Mouse (Mus musculus) heart, embryonic 13.5 days (tissue): ENCODE results near the gene Adad2. TPM values are rescaled to one million over a fixed set of nuclear protein-coding genes. Genes with fewer than 3 reads are reported as not detected.
A peak's percentile ranks its signal among the peaks of the same experiment; 100 is the strongest.

Experiments used
- ATAC-seq: fragments of 200-750 bp; cut with Nextera tagmentation; 2 replicates; pipeline ENCODE4 v1.8.0; 2017; ENCODE audit warnings: moderate TSS enrichment; ENCODE audit not compliant: insufficient number of reproducible peaks, low FRiP score, low TSS enrichment; ENCODE audit errors: extremely low read depth
- H3K27ac ChIP-seq: fragments of 300-500 bp; sonication (generic); replicated peaks from 2 replicates; pipeline ENCODE4 v1.5.1; 2015; ENCODE audit warnings: moderate library complexity, mild to moderate bottlenecking, inconsistent platforms
- H3K27me3 ChIP-seq: fragments of 300-500 bp; sonication (generic); replicated peaks from 2 replicates; pipeline ENCODE4 v1.6.1; 2015; ENCODE audit warnings: mild to moderate bottlenecking, inconsistent platforms
- H3K36me3 ChIP-seq: fragments of 300-500 bp; sonication (generic); 2 replicates; pipeline ENCODE4 v1.6.1; 2015; ENCODE audit warnings: mild to moderate bottlenecking, inconsistent platforms
- H3K4me1 ChIP-seq: fragments of 300-500 bp; sonication (generic); 2 replicates; pipeline ENCODE4 v1.6.1; 2015; ENCODE audit warnings: inconsistent platforms
- H3K4me2 ChIP-seq: fragments of 300-500 bp; sonication (generic); 2 replicates; pipeline ENCODE4 v1.6.1; 2015; ENCODE audit warnings: inconsistent platforms, mild to moderate bottlenecking, moderate library complexity
- H3K4me3 ChIP-seq: fragments of 300-500 bp; sonication (generic); 2 replicates; pipeline ENCODE4 v1.5.1; 2015; ENCODE audit warnings: moderate library complexity, mild to moderate bottlenecking, inconsistent platforms
- H3K9ac ChIP-seq: fragments of 300-500 bp; sonication (generic); 2 replicates; pipeline ENCODE4 v1.6.1; 2015; ENCODE audit warnings: inconsistent platforms, mild to moderate bottlenecking, moderate library complexity
- H3K9me3 ChIP-seq: fragments of 300-500 bp; sonication (generic); 2 replicates; pipeline ENCODE4 v1.6.1; 2016; ENCODE audit warnings: inconsistent platforms
- WGBS: fragments of 180-500 bp; shearing (Covaris S2); methylation state at CpG from one replicate; pipeline ENCODE4 v1.1.7; 2015; ENCODE audit warnings: mixed read lengths; 5-methylcytosine and 5-hydroxymethylcytosine counted together
- polyA plus RNA-seq: library from polyadenylated mRNA; unstranded; fragments of >200 nt; fragmentation: Nextera tagmentation; extraction: Ambion mirVana; gene quantifications from 2 replicates; pipeline ENCODE4 v1.2.1, GENCODE M21; 2015

Gene Adad2
- polyA plus RNA-seq: not detected in 2 replicates

DNA sequence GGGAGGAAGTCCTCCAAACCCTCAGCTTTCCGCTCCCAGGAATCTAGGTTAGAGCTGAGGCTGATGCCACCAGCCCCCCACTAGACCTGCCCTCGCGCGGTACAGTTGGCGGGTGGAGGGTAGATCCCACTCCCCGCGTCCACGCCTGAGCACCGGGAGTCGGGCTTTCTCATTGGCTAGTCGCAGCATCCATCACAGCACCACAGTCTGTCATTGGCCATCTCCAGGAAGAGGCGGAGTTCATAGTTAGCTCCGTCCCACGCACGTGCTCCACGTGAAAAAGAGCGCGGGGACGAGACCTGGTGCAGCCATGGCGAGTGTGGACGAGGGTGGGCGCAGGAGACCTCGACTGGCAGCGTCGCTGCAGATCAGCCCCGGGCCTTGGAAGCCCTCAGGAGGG is at the start of gene Adad2:
Gene Adad2 (plus strand): TSS at position 277 of the 400 bp plus-strand sequence.
- H3K4me3 ChIP-seq: no peak within 1 kb of the TSS
- WGBS: 71% methylated on average over 26 of the region's 26 CpGs
- no peak within 1 kb of the TSS for H3K27ac ChIP-seq
- ATAC-seq: no peak
- no peaks in the 10 kb centered on the region for H3K4me1 ChIP-seq
- H3K27me3 ChIP-seq: peaks cover 29% of the 10 kb centered on the region
- H3K4me2 ChIP-seq: no peak within 1 kb of the TSS
- no peaks in the 10 kb centered on the region for H3K36me3 ChIP-seq
- peaks cover 13% of the 10 kb centered on the region; the same call in 1 of the 2 replicates for H3K9me3 ChIP-seq
- H3K9ac ChIP-seq: no peak within 1 kb of the TSS

DNA sequence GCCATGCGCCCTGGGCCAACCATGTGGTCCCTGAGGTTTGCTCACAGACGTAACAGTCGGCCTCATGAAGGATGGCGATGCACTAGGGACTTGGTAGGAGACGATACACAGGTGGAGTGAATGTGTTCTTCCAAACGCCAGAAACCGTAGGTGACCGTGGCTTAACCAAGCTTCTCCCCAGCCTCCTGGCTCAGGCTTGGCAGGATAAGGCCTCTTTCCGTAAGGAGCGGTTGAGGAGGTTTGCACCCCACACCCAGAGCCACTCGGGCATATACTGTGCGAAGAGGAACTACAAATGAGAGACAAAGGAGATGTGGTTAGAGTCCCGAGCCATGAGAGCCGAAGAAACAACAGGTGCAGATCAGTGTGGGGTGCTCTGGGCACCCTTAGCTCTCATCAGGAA is 48.7 kb upstream of the Adad2 start:
- Histone ChIP-seq H3K9ac (no peak overlapping the region), H3K9me3 (no peaks in the 10 kb centered on the region), H3K27ac (no peak overlapping the region), H3K4me3 (no peak overlapping the region), H3K36me3 (peaks cover 60% of the 10 kb centered on the region), H3K27me3 (no peaks in the 10 kb centered on the region), H3K4me1 (peaks cover 6% of the 10 kb centered on the region; the same call in 1 of the 2 replicates), H3K4me2 (no peak overlapping the region)
- 87% methylated on average over 14 of the region's 14 CpGs for WGBS
- no peak for ATAC-seq

DNA sequence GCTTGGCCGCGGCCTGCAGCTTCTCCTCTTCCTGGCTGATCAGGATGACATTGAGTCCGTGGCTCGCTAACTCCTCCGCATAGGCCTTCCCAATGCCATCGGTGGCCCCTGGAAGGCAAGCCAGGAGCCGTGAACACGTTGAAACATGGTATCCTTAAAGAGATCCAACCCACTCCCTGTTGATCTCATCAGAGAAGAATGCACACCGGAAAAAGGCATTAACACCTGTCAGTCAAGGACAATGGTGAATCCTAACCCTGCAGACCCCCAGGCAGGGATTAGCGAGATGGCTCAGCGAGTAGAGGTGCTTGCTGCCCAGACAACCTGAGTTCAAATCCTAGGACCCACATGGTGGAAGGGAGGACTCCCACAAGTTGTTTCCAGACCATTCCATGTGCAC is 46.2 kb upstream of the Adad2 start:
- Histone ChIP-seq H3K4me2 (no peak overlapping the region), H3K4me1 (peaks cover 5% of the 10 kb centered on the region; the same call in 1 of the 2 replicates), H3K27me3 (no peaks in the 10 kb centered on the region), H3K4me3 (no peak overlapping the region), H3K36me3 (peaks cover 60% of the 10 kb centered on the region), H3K9me3 (no peaks in the 10 kb centered on the region), H3K9ac (no peak overlapping the region), H3K27ac (no peak overlapping the region)
- ATAC-seq: no peak
- WGBS: 59% methylated on average over 11 of the region's 11 CpGs

DNA sequence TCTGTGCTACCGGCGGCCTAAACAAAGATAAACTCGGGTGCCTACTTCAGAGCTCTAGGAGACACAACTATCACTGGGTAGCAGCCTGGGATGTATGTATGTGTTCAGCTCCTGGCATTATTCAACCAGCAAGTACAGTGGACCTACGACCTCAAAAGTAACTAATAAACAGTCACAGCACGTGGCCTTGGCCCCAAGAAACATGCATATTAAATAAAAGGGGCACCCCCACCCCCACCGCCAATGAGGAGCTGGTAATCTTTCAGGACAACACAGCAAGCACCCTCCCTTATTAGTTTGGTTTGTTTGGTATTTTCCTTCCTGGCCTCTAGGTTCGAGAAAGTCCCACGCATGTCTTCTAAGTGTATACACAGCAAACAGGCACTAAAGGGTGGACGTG is 44.3 kb upstream of the Adad2 start:
- H3K4me3 ChIP-seq: no peak overlapping the region
- H3K27me3 ChIP-seq: peaks cover 1% of the 10 kb centered on the region; the same call in 1 of the 2 replicates
- no peak for ATAC-seq
- H3K9ac ChIP-seq: no peak overlapping the region
- H3K4me1 ChIP-seq: peaks cover 8% of the 10 kb centered on the region
- H3K36me3 ChIP-seq: peaks cover 42% of the 10 kb centered on the region
- WGBS: 79% methylated on average over 9 of the region's 9 CpGs
- no peak overlapping the region for H3K27ac ChIP-seq
- no peak overlapping the region for H3K4me2 ChIP-seq
- no peaks in the 10 kb centered on the region for H3K9me3 ChIP-seq

DNA sequence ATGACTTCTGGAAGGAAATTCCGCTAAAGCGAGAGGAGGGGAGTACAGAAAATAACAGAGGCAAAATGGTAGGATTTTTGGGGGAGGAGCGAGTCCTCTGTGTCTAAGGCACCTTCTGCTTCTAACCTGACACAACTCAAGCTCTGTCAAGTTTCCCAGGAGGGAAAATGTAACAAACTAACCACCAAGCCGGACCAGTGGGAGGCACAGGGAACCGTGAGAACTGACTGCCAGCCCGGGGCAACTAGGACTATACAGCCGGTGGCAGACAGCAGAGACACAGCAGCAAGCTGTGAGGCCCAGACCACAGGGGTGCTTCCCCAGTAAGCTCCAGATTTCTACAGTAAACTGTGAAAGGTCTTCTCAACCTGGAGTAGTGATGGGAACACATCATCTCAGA is 43.6 kb upstream of the Adad2 start:
- H3K4me2 ChIP-seq: no peak overlapping the region
- H3K36me3 ChIP-seq: peaks cover 35% of the 10 kb centered on the region
- ATAC-seq: no peak
- no peak overlapping the region for H3K9ac ChIP-seq
- peaks cover 15% of the 10 kb centered on the region for H3K4me1 ChIP-seq
- no peak overlapping the region for H3K4me3 ChIP-seq
- H3K27me3 ChIP-seq: peaks cover 7% of the 10 kb centered on the region; the same call in 1 of the 2 replicates
- H3K27ac ChIP-seq: no peak overlapping the region
- WGBS: 58% methylated on average over 7 of the region's 7 CpGs
- H3K9me3 ChIP-seq: no peaks in the 10 kb centered on the region

DNA sequence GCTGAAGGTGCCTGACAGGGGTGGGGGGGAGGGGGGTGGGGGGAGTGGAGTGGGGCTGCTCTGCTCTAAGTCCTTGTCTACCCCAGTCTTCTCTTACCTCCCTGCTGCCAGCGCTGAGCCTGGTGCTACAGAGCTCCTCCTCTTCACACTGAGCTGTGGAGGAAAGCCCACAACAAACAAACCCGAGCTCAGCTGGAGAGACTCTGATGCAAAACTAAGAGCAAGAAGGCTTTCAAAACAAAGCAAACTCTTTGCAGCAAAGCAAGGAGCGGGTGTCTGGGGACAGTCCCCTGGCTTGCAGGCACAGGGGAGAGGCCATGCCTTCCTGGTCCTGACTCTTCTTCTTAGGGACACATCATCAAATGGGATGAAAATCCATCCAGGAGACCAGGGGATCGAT is 42.7 kb upstream of the Adad2 start:
- Histone ChIP-seq H3K4me3 (no peak overlapping the region), H3K27ac (no peak overlapping the region), H3K9ac (no peak overlapping the region), H3K4me1 (peaks cover 20% of the 10 kb centered on the region), H3K4me2 (no peak overlapping the region), H3K27me3 (peaks cover 7% of the 10 kb centered on the region; the same call in 1 of the 2 replicates), H3K36me3 (peaks cover 26% of the 10 kb centered on the region), H3K9me3 (no peaks in the 10 kb centered on the region)
- 49% methylated on average over 4 of the region's 4 CpGs for WGBS
- ATAC-seq: no peak

DNA sequence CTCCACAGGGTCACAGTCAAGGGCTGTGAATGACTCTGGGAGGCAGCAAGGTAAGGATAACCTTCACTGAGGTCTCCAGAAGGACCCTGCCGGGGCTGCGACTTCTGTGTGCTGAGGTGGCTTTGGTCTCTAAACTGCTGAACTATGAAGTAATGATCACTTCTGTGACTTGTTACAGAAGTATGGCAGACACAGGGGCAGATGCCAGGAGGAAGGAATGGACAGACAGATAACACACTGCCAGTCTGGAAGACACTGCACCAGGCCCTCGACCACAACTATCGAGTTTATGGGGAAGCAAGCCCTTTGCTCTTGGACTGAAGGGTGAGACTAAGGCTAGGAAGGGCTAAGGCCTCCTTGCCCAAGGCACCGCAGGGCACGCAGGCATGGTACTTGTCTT is 41.4 kb upstream of the Adad2 start:
- Histone ChIP-seq H3K27me3 (peaks cover 16% of the 10 kb centered on the region), H3K4me3 (no peak overlapping the region), H3K36me3 (peaks cover 13% of the 10 kb centered on the region), H3K9me3 (no peaks in the 10 kb centered on the region), H3K27ac (no peak overlapping the region), H3K4me1 (peaks cover 20% of the 10 kb centered on the region), H3K4me2 (no peak overlapping the region), H3K9ac (no peak overlapping the region)
- 75% methylated on average over 6 of the region's 6 CpGs for WGBS
- ATAC-seq: no peak

DNA sequence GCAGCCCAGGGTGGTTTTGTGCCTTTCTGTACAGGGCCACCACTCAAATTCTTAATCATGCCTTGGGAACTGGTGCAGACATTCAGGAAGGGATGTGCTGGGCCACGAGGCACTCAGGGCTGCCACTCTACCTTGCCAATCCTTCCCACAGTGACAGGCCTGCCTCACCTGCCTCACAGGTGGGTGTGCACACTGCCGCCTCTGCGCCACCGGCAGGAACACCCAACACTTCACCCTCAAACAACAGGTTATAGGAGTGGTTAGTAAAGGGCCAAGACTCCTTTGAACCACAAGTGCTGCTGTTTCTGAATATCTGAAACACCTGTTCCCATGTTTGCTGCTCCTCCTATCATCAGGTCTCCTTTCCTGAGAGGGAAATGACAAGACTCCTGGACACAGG is 40.1 kb upstream of the Adad2 start:
- H3K4me3 ChIP-seq: no peak overlapping the region
- H3K27me3 ChIP-seq: peaks cover 28% of the 10 kb centered on the region
- no peak for ATAC-seq
- no peak overlapping the region for H3K27ac ChIP-seq
- no peak overlapping the region for H3K4me2 ChIP-seq
- H3K9ac ChIP-seq: no peak overlapping the region
- peaks cover 20% of the 10 kb centered on the region for H3K4me1 ChIP-seq
- H3K36me3 ChIP-seq: peaks cover 6% of the 10 kb centered on the region; the same call in 1 of the 2 replicates
- no peaks in the 10 kb centered on the region for H3K9me3 ChIP-seq
- 87% methylated on average over 4 of the region's 4 CpGs for WGBS

DNA sequence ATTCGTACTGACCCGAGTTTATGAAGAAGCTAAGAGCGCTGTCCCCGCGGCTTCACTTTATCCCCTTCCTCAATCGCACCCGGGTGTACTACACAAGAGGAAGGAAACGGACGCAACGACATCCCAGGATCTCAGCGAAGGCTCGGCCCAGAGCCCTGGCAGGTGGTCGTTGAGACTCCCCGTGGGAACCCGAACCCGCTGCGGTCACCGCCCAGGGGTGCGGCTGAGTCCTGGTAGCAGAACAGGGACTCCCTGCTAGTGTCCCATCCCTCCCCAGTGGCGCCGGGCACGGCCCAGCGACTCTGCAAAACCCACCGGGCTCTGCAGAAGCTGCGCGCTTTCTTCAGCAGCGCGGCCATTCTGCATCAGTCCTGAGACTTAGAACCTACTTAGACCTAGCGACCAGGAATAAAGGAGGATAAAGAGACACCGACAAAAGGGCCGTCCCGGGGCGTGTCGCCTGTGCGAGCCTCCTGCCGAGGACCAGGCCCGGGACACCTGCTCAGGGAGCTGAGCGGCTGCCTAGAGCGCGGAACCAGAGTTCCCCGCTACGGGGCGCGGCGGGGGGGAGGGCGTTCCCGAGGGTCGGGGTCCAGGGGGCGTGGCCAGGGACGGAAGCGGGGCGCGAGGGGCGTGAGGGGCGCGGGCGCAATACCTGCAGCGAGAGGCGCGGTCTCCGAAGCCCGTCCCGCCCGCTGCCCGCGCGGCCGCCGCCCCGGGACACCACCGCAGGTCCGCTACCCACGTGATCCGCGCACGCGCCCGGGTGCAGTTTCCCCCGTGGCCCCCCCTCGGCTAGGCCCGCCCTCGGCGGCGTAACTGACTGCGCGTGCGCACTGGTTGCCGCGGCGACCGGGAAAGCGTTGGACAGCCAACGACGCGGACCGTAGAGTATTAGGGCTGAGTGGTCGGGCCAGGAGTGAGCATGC is 37.8 kb upstream of the Adad2 start, which contains the start of the genes Hsdl1 and Dnaaf1:
Gene Hsdl1 (minus strand): TSS at position 747 of the 929 bp plus-strand sequence.
Gene Dnaaf1 (plus strand): TSS at position 799 of the 929 bp plus-strand sequence.
- Histone ChIP-seq H3K4me3 (peak within 1 kb of the TSS; percentile 73), H3K27ac (peak within 1 kb of the TSS; percentile 65), H3K9me3 (no peaks in the 10 kb centered on the region), H3K36me3 (no peaks in the 10 kb centered on the region), H3K4me1 (peaks cover 27% of the 10 kb centered on the region), H3K27me3 (peaks cover 39% of the 10 kb centered on the region), H3K9ac (peak within 1 kb of the TSS; percentile 88), H3K4me2 (peak within 1 kb of the TSS; percentile 99)
- ATAC-seq: peak; percentile 90
- WGBS: 1% methylated on average over 88 of the region's 97 CpGs

DNA sequence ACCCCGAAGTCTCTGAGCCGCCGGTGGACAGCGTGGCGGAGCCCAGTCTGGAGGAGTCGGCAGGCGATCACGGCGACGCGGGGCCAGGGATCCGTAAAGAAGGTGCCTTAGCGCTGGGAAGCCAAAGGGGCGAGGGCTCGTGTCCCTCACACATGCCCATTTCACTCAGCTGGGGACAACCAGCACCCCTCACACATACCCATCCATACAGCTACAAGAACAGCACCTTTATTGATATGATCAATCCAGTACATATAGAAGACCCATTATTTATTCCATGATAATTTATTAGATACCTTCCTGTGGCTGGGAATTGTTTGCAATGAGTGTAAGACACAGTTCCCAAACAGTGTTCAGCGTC is 37.2 kb upstream of the Adad2 start:
- ATAC-seq: no peak
- Histone ChIP-seq H3K4me2 (peak overlapping the region; percentile 99), H3K36me3 (no peaks in the 10 kb centered on the region), H3K4me3 (peak overlapping the region; percentile 73), H3K4me1 (peaks cover 30% of the 10 kb centered on the region), H3K9ac (peak overlapping the region; percentile 88), H3K27me3 (peaks cover 39% of the 10 kb centered on the region), H3K27ac (no peak overlapping the region), H3K9me3 (no peaks in the 10 kb centered on the region)
- WGBS: 3% methylated on average over 16 of the region's 16 CpGs

DNA sequence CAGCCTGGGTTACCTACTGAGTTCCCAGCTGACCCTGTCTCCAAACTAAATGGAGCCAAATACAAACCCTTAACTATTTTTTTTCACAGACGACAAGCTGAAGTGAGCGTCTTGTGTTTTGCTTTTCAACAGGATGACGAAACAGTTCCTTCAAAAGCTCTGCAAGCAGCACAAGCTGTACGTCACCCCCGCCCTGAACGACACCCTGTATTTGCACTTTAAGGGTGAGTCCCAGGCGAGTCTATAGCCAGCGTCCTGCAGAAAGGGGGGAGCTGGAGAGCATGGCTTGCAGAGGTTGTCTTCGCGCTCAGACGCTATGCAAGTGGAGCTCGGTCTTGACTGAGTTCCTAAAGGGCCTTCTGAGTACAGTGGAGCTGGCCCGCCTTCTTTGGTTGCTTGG is 33.5 kb upstream of the Adad2 start:
- Histone ChIP-seq H3K4me2 (no peak overlapping the region), H3K27me3 (peaks cover 32% of the 10 kb centered on the region), H3K36me3 (no peaks in the 10 kb centered on the region), H3K9me3 (no peaks in the 10 kb centered on the region), H3K4me3 (no peak overlapping the region), H3K9ac (no peak overlapping the region), H3K27ac (no peak overlapping the region), H3K4me1 (peaks cover 37% of the 10 kb centered on the region)
- ATAC-seq: no peak
- 46% methylated on average over 13 of the region's 13 CpGs for WGBS
